Mouse (Mus musculus) forebrain, postnatal 0 days (tissue): ENCODE measurements around the gene Myf5. TPM values are rescaled to one million over a fixed set of nuclear protein-coding genes. Genes with fewer than 3 reads are reported as not detected.

ENCODE experiments used
- ATAC-seq: fragments of 200-750 bp; cut with Nextera tagmentation; 2 replicates; pipeline ENCODE4 v1.8.0; 2017; ENCODE audit warnings: mild to moderate bottlenecking, moderate library complexity
- DNase-seq: peaks from one replicate; pipeline ENCODE4 v3.0.0-alpha.2; 2015
- H3K27ac ChIP-seq: fragments of 300-500 bp; sonication (generic); 2 replicates; pipeline ENCODE4 v1.5.1; 2014; ENCODE audit warnings: low read depth, mild to moderate bottlenecking, antibody characterized with exemption, low read length, moderate library complexity, mixed read lengths
- H3K27me3 ChIP-seq: fragments of 300-500 bp; sonication (generic); 2 replicates; pipeline ENCODE4 v1.6.1; 2014; ENCODE audit warnings: mild to moderate bottlenecking, low read length, mixed read lengths; ENCODE audit not compliant: insufficient read depth
- H3K36me3 ChIP-seq: fragments of 300-500 bp; sonication (generic); 2 replicates; pipeline ENCODE4 v1.6.1; 2014; ENCODE audit warnings: mild to moderate bottlenecking, moderate library complexity; ENCODE audit not compliant: insufficient read depth
- H3K4me1 ChIP-seq: fragments of 300-500 bp; sonication (generic); 2 replicates; pipeline ENCODE4 v1.6.1; 2014; ENCODE audit warnings: antibody characterized with exemption; ENCODE audit not compliant: insufficient read depth
- H3K4me2 ChIP-seq: fragments of 300-500 bp; sonication (generic); 2 replicates; pipeline ENCODE4 v1.6.1; 2014; ENCODE audit warnings: low read depth, mild to moderate bottlenecking, moderate library complexity
- H3K4me3 ChIP-seq: fragments of 300-500 bp; sonication (generic); 2 replicates; pipeline ENCODE4 v1.5.1; 2014; ENCODE audit warnings: low read depth, low read length, mixed read lengths
- H3K9ac ChIP-seq: fragments of 300-500 bp; sonication (generic); 2 replicates; pipeline ENCODE4 v1.6.1; 2014; ENCODE audit warnings: mild to moderate bottlenecking
- H3K9me3 ChIP-seq: fragments of 300-500 bp; sonication (generic); 2 replicates; pipeline ENCODE4 v1.6.1; 2016; ENCODE audit warnings: low read length
- CTCF ChIP-seq: sonication (generic); IDR thresholded peaks from 2 replicates; pipeline ENCODE4 v1.5.1; 2016; ENCODE audit warnings: antibody characterized with exemption, control low read depth, low read depth
- WGBS: fragments of 180-500 bp; shearing (Covaris S2); extraction: QIAGEN DNeasy Blood & Tissue Kit; methylation state at CpG from one replicate; pipeline ENCODE4 v1.1.7; 2014; 5-methylcytosine and 5-hydroxymethylcytosine counted together
- polyA plus RNA-seq: library from polyadenylated mRNA; unstranded; fragments of >200 nt; fragmentation: Nextera tagmentation; extraction: Ambion mirVana; gene quantifications from 2 replicates; pipeline ENCODE4 v1.2.1, GENCODE M21; 2015
- total RNA-seq: library from RNA; depleted of rRNA; stranded (reverse); fragments of >200 nt; gene quantifications from 2 replicates; pipeline ENCODE4 v1.2.3, GENCODE M21; 2014

Myf5 gene
- total and polyA plus RNA-seq, 2 experiments from 2014 or later, result not detected

- no peak for ATAC-seq
- WGBS, result 88% methylated on average over 7 of the region's 7 CpGs
Observed at GRCm38 (mm10) chr10:107499656-107500055, 13.7 kb upstream of the Myf5 start.

GRCm38 (mm10) chr10:107496402-107496801 is 10.5 kb upstream of the Myf5 start:
- WGBS, result 96% methylated on average over 1 of the region's 1 CpGs
- Histone ChIP-seq H3K9ac (no peak overlapping the region), H3K4me2 (no peak overlapping the region), H3K36me3 (no peaks in the 10 kb centered on the region), H3K27me3 (no peaks in the 10 kb centered on the region), H3K27ac (no peak overlapping the region), H3K4me3 (no peak overlapping the region), H3K9me3 (no peaks in the 10 kb centered on the region), H3K4me1 (no peaks in the 10 kb centered on the region)
- TF ChIP-seq CTCF, result no peak
- ATAC-seq, result no peak
- DNase-seq, result no peak

More at GRCm38 (mm10) chr10:107499656-107500055, 13.7 kb upstream of the Myf5 start:
- H3K4me3 ChIP-seq, result no peak overlapping the region
- no peaks in the 10 kb centered on the region for H3K9me3 ChIP-seq
- H3K9ac ChIP-seq, result no peak overlapping the region
- DNase-seq, result no peak
- H3K36me3 ChIP-seq, result no peaks in the 10 kb centered on the region
- TF ChIP-seq CTCF, result no peak
- H3K4me2 ChIP-seq, result no peak overlapping the region
- H3K27ac ChIP-seq, result no peak overlapping the region
- H3K27me3 ChIP-seq, result no peaks in the 10 kb centered on the region
- H3K4me1 ChIP-seq, result no peaks in the 10 kb centered on the region

GRCm38 (mm10) chr10:107494568-107494967 is 8.6 kb upstream of the Myf5 start, which contains the start of gene Myf6:
Gene Myf6 (minus strand): TSS chr10:107494737.
- no peak for ATAC-seq

GRCm38 (mm10) chr10:107493580-107494474 is 7.9 kb upstream of the Myf5 start:
- no peak for TF ChIP-seq CTCF
- H3K36me3 ChIP-seq, result no peaks in the 10 kb centered on the region
- H3K4me1 ChIP-seq, result no peaks in the 10 kb centered on the region
- H3K9ac ChIP-seq, result peak overlapping the region; percentile 29; the same call in 1 of the 2 replicates
- no peaks in the 10 kb centered on the region for H3K27me3 ChIP-seq
- H3K4me2 ChIP-seq, result peak overlapping the region; percentile 45
- H3K9me3 ChIP-seq, result no peaks in the 10 kb centered on the region
- peak overlapping the region; percentile 33 for H3K4me3 ChIP-seq
- 52% methylated on average over 20 of the region's 20 CpGs for WGBS
- ATAC-seq (peak; percentile 73), DNase-seq (no peak)
- H3K27ac ChIP-seq, result no peak overlapping the region

More at GRCm38 (mm10) chr10:107494568-107494967, 8.6 kb upstream of the Myf5 start, which contains the start of gene Myf6:
- Histone ChIP-seq H3K4me2 (peak within 1 kb of the TSS; percentile 45), H3K9ac (no peak within 1 kb of the TSS), H3K27ac (no peak within 1 kb of the TSS), H3K9me3 (no peaks in the 10 kb centered on the region), H3K4me1 (no peaks in the 10 kb centered on the region), H3K4me3 (peak within 1 kb of the TSS; percentile 33), H3K27me3 (no peaks in the 10 kb centered on the region), H3K36me3 (no peaks in the 10 kb centered on the region)
- no peak for TF ChIP-seq CTCF
- 93% methylated on average over 6 of the region's 6 CpGs for WGBS
- DNase-seq, result no peak

- H3K36me3 ChIP-seq, result no peaks in the 10 kb centered on the region
- H3K27ac ChIP-seq, result no peak overlapping the region
- H3K4me1 ChIP-seq, result no peaks in the 10 kb centered on the region
- no peaks in the 10 kb centered on the region for H3K9me3 ChIP-seq
- no peak for TF ChIP-seq CTCF
- DNase-seq (peak; percentile 27), ATAC-seq (peak; percentile 65)
- H3K9ac ChIP-seq, result peak overlapping the region; percentile 29; the same call in 1 of the 2 replicates
- peak overlapping the region; percentile 33 for H3K4me3 ChIP-seq
- H3K4me2 ChIP-seq, result peak overlapping the region; percentile 45
- H3K27me3 ChIP-seq, result no peaks in the 10 kb centered on the region
- WGBS, result 26% methylated on average over 18 of the region's 18 CpGs
Observed at GRCm38 (mm10) chr10:107492867-107493579, 7.1 kb upstream of the Myf5 start.

GRCm38 (mm10) chr10:107488654-107489315 is 2.9 kb upstream of the Myf5 start:
- Histone ChIP-seq H3K4me3 (no peak overlapping the region), H3K9ac (no peak overlapping the region), H3K4me2 (no peak overlapping the region), H3K4me1 (no peaks in the 10 kb centered on the region), H3K27me3 (no peaks in the 10 kb centered on the region), H3K36me3 (no peaks in the 10 kb centered on the region), H3K27ac (no peak overlapping the region), H3K9me3 (no peaks in the 10 kb centered on the region)
- ATAC-seq (no peak), DNase-seq (no peak)
- TF ChIP-seq CTCF, result no peak
- 33% methylated on average over 12 of the region's 12 CpGs for WGBS
